Mouse (Mus musculus) brain, embryonic 14.5 days (tissue): Measurements from ENCODE around the gene Olfr954. TPM values are rescaled to one million over a fixed set of nuclear protein-coding genes. Genes with fewer than 3 reads are reported as not detected.
A peak's percentile ranks its signal among the peaks of the same experiment; 100 is the strongest.

Source experiments
- DNase-seq: peaks from one replicate; pipeline ENCODE4 v3.0.0-alpha.2; 2011; ENCODE audit warnings: low read depth
- CTCF ChIP-seq: fragments of 200-500 bp; IDR thresholded peaks from 2 replicates; pipeline ENCODE4 v1.5.1; 2012; ENCODE audit warnings: inconsistent platforms, mild to moderate bottlenecking, moderate library complexity, borderline replicate concordance; ENCODE audit not compliant: insufficient read depth, insufficient read length; ENCODE audit errors: extremely low read depth
- POLR2A ChIP-seq: fragments of 200-500 bp; IDR thresholded peaks from 2 replicates; pipeline ENCODE4 v1.6.1; 2012; ENCODE audit warnings: mild to moderate bottlenecking, inconsistent platforms, borderline replicate concordance; ENCODE audit not compliant: poor library complexity, insufficient read depth, insufficient read length, severe bottlenecking; ENCODE audit errors: extremely low read depth
- polyA plus RNA-seq: library from polyadenylated mRNA; depleted of rRNA; stranded (reverse); fragments of >200 nt; gene quantifications from 2 replicates; pipeline ENCODE4 v1.2.3, GENCODE M21; 2012; rRNA removed

Olfr954 gene
- not detected in 2 replicates for polyA plus RNA-seq

GRCm38 (mm10) chr9:39456401-39456800, at the start of gene Olfr954:
Olfr954 (plus strand) TSS chr9:39456701.
- no peak for TF ChIP-seq CTCF
- TF ChIP-seq POLR2A: no peak
- no peak for DNase-seq

- TF ChIP-seq POLR2A: no peak
- TF ChIP-seq CTCF: no peak
- no peak for DNase-seq
Observed at GRCm38 (mm10) chr9:39427048-39427447, 29.5 kb upstream of the Olfr954 start, which contains the start of gene Olfr952. Olfr952 (minus strand) TSS chr9:39427148.

- DNase-seq: no peak
- TF ChIP-seq POLR2A: no peak
- TF ChIP-seq CTCF: no peak
Observed at GRCm38 (mm10) chr9:39471844-39472243, 15.3 kb downstream of the Olfr954 start, which contains the start of gene Olfr955. Olfr955 (minus strand) TSS chr9:39471944.

- DNase-seq: no peak
- TF ChIP-seq CTCF (no peak), POLR2A (no peak)
Observed at GRCm38 (mm10) chr9:39493895-39494294, 37.4 kb downstream of the Olfr954 start, which contains the start of gene Olfr44. Olfr44 (minus strand) TSS chr9:39493995.

- peak; percentile 89 for DNase-seq
- no peak for TF ChIP-seq POLR2A
- peak; percentile 72; the same call in 1 of the 2 replicates for TF ChIP-seq CTCF
Observed at GRCm38 (mm10) chr9:39508998-39509397, 52.5 kb downstream of the Olfr954 start.

- no peak for TF ChIP-seq CTCF
- no peak for TF ChIP-seq POLR2A
Observed at GRCm38 (mm10) chr9:39509412-39509811, 52.9 kb downstream of the Olfr954 start.

More at GRCm38 (mm10) chr9:39509412-39509811, 52.9 kb downstream of the Olfr954 start:
- no peak for DNase-seq

Other genes with a start within 250 kb of the Olfr954 start
- not detected in 2 replicates for gene Olfr1537, start 206.7 kb upstream of the Olfr954 start, polyA plus RNA-seq
- gene Olfr945, start 179.9 kb upstream of the Olfr954 start, polyA plus RNA-seq: not detected in 2 replicates
- gene Olfr948, start 130.7 kb upstream of the Olfr954 start, polyA plus RNA-seq: not detected in 2 replicates
- not detected in 2 replicates for gene Olfr951, start 69.3 kb upstream of the Olfr954 start, polyA plus RNA-seq
- gene Olfr952, start 29.6 kb upstream of the Olfr954 start, polyA plus RNA-seq: not detected in 2 replicates
- not detected in 2 replicates for gene Olfr955, start 15.2 kb downstream of the Olfr954 start, polyA plus RNA-seq
- not detected in 2 replicates for gene Olfr44, start 37.3 kb downstream of the Olfr954 start, polyA plus RNA-seq
- not detected in 2 replicates for gene Olfr957, start 59.1 kb downstream of the Olfr954 start, polyA plus RNA-seq
- not detected in 2 replicates for gene Olfr958, start 97.4 kb downstream of the Olfr954 start, polyA plus RNA-seq
- gene Olfr959, start 118.9 kb downstream of the Olfr954 start, polyA plus RNA-seq: not detected in 2 replicates
- gene AW551984, start 147.7 kb downstream of the Olfr954 start, polyA plus RNA-seq: 61.0 and 87.9 TPM in 2 replicates
- gene Olfr148, start 154.0 kb downstream of the Olfr954 start, polyA plus RNA-seq: not detected in 2 replicates
- not detected in 2 replicates for gene Olfr960, start 164.7 kb downstream of the Olfr954 start, polyA plus RNA-seq
- gene Olfr961, start 188.4 kb downstream of the Olfr954 start, polyA plus RNA-seq: not detected in 2 replicates
- not detected in 2 replicates for gene Olfr963, start 210.5 kb downstream of the Olfr954 start, polyA plus RNA-seq